Mouse (Mus musculus): ENCODE results near the gene Txndc2.
A peak's percentile ranks its signal among the peaks of the same experiment; 100 is the strongest.
"Not testable (repeated sequence)": the region's sequence is repeated elsewhere in the genome, so short reads cannot be mapped to it uniquely, and the experiment has no call there.

The Txndc2 gene

DNA sequence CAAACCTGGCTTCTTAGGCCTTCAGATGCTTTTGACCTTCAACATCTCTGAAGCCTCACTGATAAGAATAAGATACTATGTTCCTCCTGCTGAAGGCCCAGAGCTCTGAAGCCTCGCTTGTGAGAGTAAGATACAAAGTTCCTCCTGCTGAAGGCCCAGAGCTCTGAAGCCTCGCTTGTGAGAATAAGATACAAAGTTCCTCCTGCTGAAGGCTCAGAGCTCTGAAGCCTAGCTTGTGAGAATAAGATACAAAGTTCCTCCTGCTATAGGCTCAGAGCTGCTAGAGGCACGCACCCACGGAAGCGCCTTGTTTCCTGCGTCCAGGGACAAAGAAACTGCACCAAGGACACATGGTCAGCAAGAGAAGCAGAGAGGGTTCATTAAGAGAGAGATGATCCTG lies 14.8 kb upstream of the Txndc2 start:
- ATAC-seq (ENCODE audit: insufficient number of reproducible peaks, low FRiP score, low TSS enrichment), result no peak

DNA sequence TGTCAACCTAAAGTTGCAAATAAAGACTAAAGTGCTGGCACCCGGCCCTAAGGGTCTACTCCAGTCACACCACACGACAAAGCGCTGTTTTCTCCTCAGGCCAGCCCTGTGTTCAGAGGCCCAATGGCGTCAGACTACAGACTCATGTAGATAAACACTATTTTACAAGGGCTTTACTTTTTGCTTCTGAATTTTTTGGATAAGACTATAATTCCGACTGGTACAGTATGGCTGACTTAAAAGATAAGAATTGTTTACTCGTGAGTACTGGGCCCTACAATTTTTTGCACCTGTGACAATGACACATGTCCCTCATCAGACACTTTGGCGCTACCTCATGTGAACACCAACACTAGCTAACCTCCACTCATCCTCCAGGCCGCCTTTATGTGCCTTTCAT lies 14.1 kb upstream of the Txndc2 start:
- no peak for ATAC-seq (ENCODE audit: insufficient number of reproducible peaks, low FRiP score, low TSS enrichment)

DNA sequence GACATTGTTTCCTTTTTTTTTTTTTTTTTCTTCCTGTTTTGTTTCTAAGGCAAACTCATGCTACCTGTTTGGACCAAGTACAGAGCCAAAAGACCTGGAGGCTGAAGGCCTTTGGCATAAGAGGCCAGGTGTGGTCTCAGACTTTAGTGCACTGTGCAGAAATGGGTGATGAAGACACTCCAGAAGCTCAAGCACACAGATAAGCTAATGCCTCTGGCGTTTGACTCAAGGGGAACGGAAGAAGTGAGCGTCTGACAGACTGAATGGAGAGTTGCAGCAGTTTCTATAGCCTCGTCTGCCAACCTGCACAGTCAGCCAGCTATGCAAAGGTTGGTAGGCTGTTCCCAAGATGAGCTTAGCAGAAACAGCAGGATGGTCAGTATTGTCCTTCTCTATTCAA lies 13.6 kb upstream of the Txndc2 start:
- no peak for ATAC-seq (ENCODE audit: insufficient number of reproducible peaks, low FRiP score, low TSS enrichment)

DNA sequence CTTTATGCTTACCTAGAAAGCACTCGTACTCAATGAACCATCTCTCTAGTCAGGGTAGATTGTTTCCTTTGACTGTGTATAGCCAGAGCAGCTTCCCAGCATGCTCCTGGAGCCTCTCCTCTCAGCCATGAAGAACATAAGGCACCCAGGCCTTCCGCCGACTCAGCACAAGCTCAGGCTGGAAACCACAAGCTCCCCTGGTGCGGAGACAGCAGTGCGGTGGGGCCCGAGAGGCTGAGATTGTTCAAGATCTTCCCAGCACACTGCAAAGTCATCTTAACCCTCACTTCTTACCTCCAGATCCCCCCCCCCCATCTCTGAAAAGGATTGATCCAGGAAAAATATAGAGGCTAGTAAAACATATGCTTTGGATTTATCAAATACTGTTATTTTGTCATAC lies 8.6 kb upstream of the Txndc2 start:
- no peak for ATAC-seq (ENCODE audit: insufficient number of reproducible peaks, low FRiP score, low TSS enrichment)

DNA sequence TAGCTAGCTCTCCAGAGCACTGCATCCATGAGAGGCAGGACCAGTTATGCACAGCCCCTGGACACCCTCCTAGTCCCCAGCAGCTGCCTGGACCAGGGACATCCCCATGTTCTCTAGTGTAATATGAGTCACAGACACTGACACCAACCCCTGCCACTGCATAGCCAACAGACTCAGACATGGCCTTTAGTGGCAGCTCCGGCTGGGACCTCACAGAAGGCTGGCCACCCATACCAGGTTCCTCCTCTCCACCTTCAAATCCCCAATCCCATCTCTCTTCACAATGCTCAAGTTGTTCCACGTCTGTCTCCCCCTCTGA lies 7.2 kb upstream of the Txndc2 start:
- ATAC-seq (ENCODE audit: insufficient number of reproducible peaks, low FRiP score, low TSS enrichment), result no peak

DNA sequence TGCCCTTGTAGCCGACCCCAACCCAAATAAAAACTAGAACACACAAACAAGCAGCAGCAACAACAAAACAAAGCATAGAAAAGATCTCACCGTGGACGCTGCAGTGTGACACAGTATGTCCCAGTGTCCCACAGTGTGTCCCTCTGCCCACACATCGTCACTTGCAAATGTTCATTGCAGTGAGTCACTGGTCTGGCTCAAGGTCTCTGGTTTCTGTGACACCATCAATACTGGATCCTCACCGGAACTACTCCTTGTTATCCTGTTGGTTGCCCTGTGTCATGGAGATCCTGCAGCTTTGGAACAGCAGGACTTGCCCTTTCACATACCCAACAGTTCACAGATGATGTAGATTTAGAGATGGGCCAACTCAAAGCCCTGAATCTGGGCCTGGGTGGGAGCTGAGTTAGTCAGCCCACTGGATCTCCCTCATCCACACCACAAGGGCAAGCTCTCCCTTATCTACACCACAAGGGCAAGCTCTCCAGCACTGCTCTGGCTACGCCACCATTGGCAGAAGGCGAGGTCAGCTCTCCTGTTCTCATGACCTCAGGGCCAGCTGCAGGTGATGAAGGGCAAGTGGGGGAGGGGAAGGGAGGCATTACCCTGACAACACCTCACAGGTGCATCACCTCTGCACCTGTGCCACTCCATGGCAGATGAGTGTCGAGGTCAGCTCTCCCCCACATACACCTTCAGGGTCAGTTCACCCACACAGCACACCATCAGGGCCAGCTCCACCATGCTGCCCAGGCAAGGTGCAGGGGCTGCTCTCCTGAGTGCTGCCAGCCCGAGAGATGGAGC lies 6.6 kb upstream of the Txndc2 start:
- no peak for ATAC-seq (ENCODE audit: insufficient number of reproducible peaks, low FRiP score, low TSS enrichment)

DNA sequence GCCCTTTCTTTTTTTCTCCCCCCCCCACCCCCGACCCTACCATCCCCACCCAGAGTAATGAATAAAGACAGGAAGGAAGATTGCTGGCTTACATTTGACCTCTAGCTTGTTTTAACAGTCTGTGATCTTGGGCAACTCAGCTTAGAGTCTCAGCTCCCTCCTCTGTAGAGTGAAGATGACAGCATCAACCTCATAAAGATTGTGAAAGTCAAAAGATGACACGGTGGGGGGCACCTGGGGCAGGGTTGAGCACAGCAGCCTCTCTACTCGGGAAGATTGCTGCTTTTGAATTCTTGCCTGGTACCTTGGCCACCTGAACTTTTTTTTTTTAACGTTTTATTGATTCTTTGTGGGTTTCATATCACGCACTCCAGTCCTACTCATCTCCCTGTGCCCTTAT lies 6.0 kb upstream of the Txndc2 start:
- no peak for ATAC-seq (ENCODE audit: insufficient number of reproducible peaks, low FRiP score, low TSS enrichment)

DNA sequence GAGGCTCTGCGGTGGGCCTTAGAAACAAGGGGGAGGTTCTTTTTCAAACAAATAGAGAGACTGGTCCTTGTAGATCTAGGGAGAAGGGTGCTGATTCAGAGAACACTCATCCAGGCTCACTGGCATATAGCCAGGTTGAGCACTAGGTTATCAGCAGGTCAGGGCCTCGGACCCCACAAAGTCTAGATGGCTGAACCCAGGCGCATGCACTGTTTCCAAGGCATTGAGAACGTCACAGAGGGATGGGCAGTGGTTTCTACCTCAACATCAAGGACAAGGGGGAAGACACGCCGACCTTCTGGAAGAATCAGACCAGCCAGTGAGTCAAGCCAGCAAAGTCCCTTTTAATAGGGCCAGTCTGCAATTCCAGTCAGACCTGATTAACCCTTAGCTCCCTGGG lies 5.3 kb upstream of the Txndc2 start:
- no peak for ATAC-seq (ENCODE audit: insufficient number of reproducible peaks, low FRiP score, low TSS enrichment)

DNA sequence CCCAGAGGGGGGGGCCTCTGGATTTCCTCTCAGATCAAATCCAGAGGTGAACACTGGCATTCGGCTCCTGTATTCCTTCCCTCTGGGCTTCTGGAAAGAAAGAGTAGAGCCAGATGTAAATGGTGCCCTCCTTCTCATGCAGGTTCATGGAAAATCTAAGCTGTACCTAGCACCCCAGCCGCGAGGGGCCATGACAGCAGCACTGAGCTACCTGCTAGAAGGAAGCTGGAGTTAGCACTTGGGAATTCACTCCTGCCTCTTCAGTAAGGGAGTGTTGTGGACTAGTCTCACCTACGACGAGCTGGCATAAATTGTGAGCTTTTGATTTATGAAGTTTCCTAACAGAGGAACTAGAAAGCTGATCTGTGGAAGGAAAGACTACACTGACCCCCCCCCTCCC lies 1.6 kb upstream of the Txndc2 start:
- no peak for ATAC-seq (ENCODE audit: insufficient number of reproducible peaks, low FRiP score, low TSS enrichment)

DNA sequence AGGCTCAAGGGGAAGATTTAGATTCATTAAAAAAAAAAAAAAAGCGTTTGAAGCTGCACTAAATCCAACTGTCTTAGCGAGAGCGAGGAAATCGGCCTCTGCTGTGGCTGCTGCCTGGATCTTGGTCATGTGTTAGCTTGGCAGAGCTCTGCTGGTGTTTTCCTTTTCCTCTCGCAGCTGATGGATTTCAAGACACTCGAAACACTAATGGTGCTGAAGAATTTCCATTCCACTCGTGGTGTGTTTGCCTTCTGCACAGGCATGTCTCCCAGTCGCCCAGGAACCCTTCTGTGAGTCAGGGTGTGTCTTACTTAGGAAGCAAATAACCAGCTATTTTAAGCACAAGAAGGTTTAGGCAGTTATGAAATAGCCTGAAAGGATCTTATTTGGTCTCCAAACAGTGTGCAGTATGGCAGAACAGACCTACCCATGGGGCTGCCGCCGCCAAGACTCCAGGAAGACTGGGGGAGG lies 1.1 kb upstream of the Txndc2 start:
- ATAC-seq (ENCODE audit: insufficient number of reproducible peaks, low FRiP score, low TSS enrichment), result 0 out of 2 replicates have a peak, but pooled peaks have one; percentile 47

DNA sequence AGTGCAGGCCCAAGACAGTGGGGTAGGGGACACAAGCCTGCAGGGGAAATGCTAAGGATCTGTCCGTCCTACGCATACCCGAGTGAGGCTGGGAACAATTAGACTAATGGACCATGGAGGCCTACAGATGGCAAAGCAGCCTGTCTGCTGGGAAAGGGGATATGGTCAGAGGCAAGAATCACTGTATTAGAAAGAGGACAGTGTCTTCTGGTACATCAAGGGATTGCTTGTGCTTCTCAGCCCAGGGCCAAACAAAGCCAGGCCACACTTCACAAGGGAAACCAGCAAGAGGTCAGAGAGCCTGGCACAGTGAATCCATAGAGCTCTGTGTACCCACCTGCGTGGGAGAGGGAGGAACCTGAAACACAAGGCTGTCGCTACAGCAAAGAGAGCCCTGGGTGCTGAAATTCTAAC lies 617 bp upstream of the Txndc2 start:
- no peak for ATAC-seq (ENCODE audit: insufficient number of reproducible peaks, low FRiP score, low TSS enrichment)

DNA sequence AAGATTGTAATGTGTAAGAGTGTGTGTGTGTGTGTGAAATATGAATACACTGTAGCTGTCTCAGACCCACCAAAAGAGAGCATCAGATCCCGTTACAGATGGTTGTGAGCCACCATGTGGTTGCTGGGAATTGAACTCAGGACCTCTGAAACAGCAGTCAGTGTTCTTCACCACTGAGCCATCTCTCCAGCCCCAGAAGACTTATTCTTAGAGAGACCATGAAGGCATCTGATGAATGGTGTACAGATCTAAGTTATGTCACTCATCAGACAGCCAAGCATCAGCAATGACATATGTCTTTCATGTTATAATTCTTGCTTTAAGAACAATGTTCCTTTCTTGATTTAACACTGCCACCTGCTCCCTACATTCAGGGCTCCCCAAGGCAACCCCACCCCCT lies 2.8 kb downstream of the Txndc2 start:
- no peak for ATAC-seq (ENCODE audit: insufficient number of reproducible peaks, low FRiP score, low TSS enrichment)

DNA sequence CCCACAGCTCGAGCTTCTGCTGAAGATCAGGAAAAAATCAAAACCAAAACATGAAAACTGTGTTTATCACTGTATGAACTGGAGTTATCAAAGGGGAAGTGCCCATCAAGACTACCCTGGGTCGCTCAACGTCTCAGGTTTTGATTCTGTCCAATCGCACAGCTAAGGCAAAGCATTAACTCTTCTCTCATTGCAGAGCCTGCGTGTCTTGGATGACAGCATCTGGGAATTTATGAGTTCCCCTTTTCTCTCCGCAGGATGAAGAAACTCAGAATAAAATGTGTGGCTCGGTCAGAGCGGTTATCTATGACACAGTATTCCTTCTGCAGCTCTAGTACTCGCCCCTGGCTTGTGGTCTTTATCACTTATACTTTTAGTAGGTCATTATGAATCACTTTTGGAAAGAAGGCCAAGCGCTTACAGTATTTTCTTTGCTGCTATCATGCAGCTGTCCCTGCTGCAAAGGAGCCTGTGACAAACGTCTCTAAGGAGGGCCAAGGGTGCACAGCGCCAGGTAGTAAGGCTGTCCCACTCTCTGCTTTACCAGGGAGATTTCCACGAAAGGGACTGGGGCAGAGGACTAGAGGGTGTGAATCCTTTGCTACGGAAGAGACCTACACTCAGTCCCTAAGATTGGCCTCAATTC lies 6.1 kb downstream of the Txndc2 start:
- no peak for ATAC-seq (ENCODE audit: insufficient number of reproducible peaks, low FRiP score, low TSS enrichment)

DNA sequence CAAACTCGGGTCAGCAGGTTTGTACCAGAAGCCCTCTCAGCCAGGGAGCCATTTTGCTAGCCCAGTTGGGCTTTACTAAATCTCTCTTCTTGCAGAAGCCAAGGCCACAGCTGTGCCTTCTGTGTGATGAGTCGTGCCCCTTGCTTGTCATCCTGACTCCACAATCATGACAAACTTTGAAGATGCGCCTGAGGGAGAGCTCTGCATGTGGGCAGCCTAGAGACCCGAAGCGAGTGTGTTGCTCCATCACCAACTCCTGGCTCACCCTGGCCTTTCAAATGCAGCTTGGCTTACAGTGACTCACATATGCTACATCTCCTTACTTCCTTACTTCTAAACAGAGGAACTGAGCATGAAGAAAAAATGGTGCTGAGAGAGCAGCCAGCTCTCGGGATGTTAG lies 12.0 kb downstream of the Txndc2 start:
- ATAC-seq (ENCODE audit: insufficient number of reproducible peaks, low FRiP score, low TSS enrichment), result no peak

DNA sequence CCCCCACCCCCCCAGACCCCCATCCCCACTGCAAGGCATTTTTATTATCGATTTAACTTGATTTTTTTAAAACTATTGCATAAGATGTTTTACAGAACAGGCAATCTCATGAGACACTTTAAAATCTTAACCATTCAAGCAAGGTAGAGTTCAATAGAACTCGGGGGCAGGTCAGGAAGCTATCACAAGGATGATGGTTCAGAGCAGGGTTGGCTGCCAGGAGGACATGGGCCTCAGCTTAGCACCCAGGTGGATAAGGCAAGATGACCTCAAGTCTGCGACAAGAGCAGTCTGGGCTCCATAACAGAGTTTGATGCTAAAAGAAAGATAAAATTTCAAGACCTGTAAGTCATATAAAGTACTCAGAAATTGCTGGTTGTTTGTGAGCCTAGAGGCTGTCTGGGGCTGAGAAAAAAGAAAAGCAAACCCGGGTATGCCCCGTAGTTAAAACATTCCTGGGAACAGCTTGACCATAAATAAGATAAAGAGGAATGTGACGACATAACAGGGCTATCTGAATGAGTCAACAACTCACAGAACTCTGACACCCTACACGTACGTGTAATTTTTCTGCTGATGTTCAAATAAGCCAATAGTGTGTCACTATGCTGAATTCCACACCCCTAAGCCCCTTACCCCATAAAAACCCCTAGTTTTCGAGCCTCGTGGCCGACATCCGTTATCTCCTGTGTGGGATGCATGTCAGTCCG lies 13.0 kb downstream of the Txndc2 start:
- not testable (repeated sequence) for ATAC-seq (ENCODE audit: insufficient number of reproducible peaks, low FRiP score, low TSS enrichment)

DNA sequence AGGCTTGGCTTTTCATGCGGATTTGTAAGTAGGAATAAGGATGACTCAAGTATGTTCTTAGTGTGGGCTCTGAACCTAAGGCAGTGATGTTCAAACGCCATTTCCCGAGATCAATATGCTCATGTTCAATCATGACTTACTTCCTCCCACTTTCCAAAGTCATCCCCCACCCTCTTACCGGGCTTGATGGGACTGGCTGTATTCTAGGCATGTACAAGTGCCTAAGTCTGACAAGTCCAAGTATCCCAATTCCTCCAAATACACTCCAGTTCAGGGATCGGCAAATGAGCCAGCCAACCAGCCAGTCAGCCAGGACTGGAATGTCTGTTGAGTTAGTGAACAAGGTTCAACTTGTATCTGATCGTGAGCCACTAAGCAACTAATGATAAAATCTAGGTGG lies 15.7 kb downstream of the Txndc2 start:
- ATAC-seq (ENCODE audit: insufficient number of reproducible peaks, low FRiP score, low TSS enrichment), result no peak

DNA sequence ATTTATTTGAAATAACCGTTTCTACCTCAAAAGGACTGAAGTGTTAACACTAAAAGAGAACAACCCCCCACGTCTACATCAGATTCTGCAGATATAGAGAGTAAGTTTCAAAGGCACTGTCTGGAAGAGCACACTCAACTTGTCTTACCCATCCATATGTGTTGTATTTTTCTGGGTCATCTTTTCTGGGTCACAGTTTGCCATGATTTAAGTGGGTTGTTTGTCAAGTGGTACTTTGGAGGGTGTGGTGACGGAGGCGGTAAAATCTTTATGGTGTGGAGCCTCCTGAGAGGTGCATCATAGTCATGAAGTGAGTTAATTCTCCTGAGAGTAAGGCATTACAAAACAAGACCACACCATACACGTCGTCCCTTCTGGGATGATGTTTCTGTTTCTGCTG lies 16.4 kb downstream of the Txndc2 start:
- ATAC-seq (ENCODE audit: insufficient number of reproducible peaks, low FRiP score, low TSS enrichment), result no peak

DNA sequence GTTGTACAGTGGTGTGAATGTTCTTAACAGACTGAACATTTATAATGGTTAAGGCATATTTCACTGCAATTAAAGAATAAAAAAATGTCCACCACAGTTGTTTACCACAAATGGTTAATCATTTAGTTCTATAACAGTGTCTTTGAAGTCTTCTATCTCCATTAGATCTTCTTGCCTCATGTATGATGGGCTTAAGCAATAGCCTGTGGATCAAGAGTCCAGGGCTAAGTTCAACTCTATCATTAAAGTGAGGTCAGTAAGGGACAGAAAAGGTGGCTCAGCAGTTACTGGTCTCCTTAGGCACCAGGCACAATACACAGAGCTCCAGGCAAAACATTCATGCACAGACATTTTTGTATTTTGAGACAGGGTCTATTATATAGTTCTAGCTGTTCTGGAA lies 18.8 kb downstream of the Txndc2 start:
- no peak for ATAC-seq (ENCODE audit: insufficient number of reproducible peaks, low FRiP score, low TSS enrichment)

DNA sequence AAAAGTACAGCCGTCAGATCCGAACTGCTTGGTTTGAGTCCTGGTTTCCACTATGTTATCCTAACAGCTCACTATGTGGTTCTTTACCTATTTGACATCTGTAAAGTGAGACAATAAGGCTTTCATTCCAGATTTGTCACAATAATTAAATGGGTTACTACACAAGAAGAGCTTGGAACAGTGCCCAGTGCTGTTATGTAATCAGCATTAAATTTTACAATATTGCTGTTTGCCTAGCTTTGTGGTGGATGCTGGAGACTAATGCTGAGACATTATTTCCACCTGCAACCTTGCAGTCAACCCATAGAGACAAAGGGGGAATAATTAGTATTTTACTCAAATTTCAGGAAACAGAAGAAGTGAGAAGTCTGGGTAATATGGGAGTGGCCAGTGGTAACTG lies 23.5 kb downstream of the Txndc2 start:
- no peak for ATAC-seq (ENCODE audit: insufficient number of reproducible peaks, low FRiP score, low TSS enrichment)

DNA sequence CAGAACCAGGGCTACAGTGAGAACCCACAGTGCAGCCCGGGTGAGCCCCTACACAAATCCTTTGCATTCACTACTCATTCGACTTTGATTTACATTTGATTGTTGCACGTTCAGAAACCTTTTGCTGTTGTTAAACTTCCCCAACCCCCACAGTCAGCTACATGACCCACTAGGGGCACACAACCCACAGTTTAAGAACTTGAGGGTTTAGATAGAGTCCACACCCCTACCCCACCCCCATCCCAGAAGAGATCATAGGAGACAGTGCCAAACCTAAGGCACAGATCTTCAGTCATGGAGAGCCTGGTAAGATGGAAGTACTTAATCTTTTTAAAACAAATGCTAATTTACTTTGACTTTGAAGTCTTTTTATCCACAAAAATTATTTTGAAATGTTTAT lies 26.3 kb downstream of the Txndc2 start:
- ATAC-seq (ENCODE audit: insufficient number of reproducible peaks, low FRiP score, low TSS enrichment), result no peak

DNA sequence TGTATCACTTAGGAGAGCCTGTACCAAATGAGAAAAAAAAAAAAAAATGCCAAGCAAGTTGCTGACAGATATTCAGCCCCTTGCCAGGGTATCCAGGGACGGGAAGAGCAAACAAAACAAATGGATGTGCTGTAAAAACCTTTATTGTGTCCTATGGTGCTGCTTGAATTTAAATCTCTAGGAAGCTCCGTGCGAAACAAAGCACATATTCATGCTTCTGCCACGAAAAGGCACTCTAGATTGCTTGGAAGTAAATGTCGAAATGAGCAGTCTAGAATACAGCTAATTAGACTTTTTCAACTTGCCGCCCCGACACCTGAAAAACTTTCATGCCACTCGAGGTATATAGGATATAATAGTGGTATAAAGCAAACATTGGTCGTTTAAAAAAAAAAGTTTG lies 27.5 kb downstream of the Txndc2 start:
- no peak for ATAC-seq (ENCODE audit: insufficient number of reproducible peaks, low FRiP score, low TSS enrichment)
